Mouse (Mus musculus) bone marrow macrophage, adult 2 months (primary cell): ENCODE measurements around the gene Epgn. TPM values are rescaled to one million over a fixed set of nuclear protein-coding genes. Genes with fewer than 3 reads are reported as not detected.

Experiments used
- H3K27ac ChIP-seq: 2 replicates; pipeline ENCODE4 v1.5.1; 2012; ENCODE audit warnings: low read depth, low read length; ENCODE audit not compliant: insufficient read depth
- H3K4me1 ChIP-seq: 2 replicates; pipeline ENCODE4 v1.6.1; 2012; ENCODE audit warnings: low read length; ENCODE audit not compliant: control insufficient read depth, insufficient read depth
- H3K4me3 ChIP-seq: 2 replicates; pipeline ENCODE4 v1.5.1; 2012; ENCODE audit warnings: mild to moderate bottlenecking, low read length, moderate library complexity; ENCODE audit not compliant: insufficient read depth
- CTCF ChIP-seq: IDR thresholded peaks from 2 replicates; pipeline ENCODE4 v1.5.1; 2012; ENCODE audit warnings: low read depth, mild to moderate bottlenecking, low read length, moderate library complexity
- POLR2A ChIP-seq: IDR thresholded peaks from 2 replicates; pipeline ENCODE4 v1.6.1; 2012; ENCODE audit warnings: mild to moderate bottlenecking, low read depth, low read length, borderline replicate concordance
- polyA plus RNA-seq: library from polyadenylated mRNA; stranded (reverse); fragments of >200 nt; gene quantifications from 2 replicates; pipeline ENCODE4 v1.2.4, GENCODE M21; 2012; ENCODE audit not compliant: missing spikeins, insufficient read depth, insufficient read length

Epgn gene
- polyA plus RNA-seq, 1 experiment = not detected

DNA sequence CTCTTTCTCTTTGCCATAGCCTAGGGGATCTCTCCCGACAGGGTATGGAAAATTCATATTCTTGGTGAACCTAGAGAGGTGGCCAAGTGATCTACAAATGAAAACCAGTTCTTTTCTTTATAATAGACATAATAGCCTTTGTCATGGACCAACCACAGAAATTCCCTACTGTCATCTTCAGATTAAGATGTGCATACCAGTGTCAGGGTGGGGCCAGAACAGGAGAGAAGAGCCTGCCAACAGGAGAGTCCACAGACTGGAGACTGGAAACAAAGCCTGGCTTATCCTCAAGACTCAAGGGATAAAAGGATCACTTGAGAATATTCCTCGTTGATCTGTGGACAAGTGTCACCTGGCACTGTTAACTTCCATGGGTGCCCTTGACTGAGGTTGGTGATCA, 10.5 kb downstream of the Epgn start:
- TF ChIP-seq POLR2A (no peak), CTCF (no peak)
- no peak overlapping the region for H3K4me3 ChIP-seq
- H3K27ac ChIP-seq = no peak overlapping the region

DNA sequence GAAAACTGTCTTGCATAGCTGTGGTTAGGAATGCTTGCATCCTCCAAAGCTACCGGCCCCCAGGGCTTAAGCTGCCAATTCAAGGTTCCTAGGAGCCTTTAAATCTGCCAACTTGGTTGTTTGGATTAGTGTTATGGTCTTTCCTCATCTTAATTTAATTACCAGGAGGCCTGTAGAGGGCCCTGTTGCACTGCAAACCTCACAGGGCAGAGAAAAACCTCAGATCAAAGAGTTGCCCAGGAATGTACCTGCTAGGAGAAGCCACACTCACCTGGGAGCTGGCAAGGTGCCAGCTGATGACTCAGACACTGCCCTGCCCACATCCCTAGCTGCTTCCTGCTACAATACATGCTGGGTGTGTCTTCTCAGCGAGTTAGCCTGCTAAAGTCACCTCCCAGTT, 11.3 kb downstream of the Epgn start:
- H3K27ac ChIP-seq = no peak overlapping the region
- TF ChIP-seq CTCF (no peak), POLR2A (no peak)
- H3K4me1 ChIP-seq = peaks cover 4% of the 10 kb centered on the region; the same call in 1 of the 2 replicates
- H3K4me3 ChIP-seq = no peak overlapping the region

More for the DNA sequence above, 10.5 kb downstream of the Epgn start:
- peaks cover 4% of the 10 kb centered on the region; the same call in 1 of the 2 replicates for H3K4me1 ChIP-seq

DNA sequence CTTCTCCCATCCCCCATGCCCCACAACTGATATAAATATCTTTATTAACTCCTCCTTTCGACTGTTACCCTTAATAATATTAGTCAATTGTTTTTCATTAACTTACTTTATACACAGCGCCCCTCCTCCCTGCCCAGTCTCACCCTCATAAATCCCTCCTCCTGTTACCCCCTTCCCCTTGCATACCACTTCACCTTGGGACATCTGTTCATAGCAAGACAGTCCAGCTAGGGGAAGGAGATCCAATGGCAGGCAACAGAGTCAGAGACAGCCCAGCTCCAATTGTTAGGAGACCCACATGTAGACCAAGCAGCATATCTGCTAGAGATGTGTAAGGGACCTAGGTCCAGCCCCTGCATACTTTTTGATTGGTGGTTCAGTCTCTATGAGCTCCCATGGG, 11.7 kb downstream of the Epgn start:
- no peak for TF ChIP-seq CTCF
- no peak for TF ChIP-seq POLR2A
- no peak overlapping the region for H3K27ac ChIP-seq
- H3K4me1 ChIP-seq = peaks cover 4% of the 10 kb centered on the region; the same call in 1 of the 2 replicates
- H3K4me3 ChIP-seq = no peak overlapping the region

DNA sequence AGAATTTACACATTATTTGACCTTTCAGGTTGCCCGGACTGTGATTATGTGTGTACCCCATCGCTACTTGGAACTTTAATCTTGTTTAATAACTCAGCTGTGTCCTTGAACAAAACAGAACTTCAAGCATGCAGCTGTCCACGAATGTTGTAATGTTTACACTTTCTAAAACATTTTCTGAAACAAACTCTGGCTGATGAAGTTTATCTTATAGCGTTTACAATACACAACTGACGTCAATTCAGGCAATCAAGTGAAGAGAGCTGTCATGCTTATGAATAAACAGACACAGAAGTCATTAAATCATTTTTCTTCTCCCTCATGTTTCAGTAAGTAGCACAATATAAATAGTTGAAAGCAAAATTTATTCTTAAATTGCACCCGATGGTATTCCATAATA, 20.7 kb downstream of the Epgn start:
- Histone ChIP-seq H3K4me3 (no peak overlapping the region), H3K27ac (no peak overlapping the region), H3K4me1 (no peaks in the 10 kb centered on the region)
- TF ChIP-seq CTCF (no peak), POLR2A (no peak)

DNA sequence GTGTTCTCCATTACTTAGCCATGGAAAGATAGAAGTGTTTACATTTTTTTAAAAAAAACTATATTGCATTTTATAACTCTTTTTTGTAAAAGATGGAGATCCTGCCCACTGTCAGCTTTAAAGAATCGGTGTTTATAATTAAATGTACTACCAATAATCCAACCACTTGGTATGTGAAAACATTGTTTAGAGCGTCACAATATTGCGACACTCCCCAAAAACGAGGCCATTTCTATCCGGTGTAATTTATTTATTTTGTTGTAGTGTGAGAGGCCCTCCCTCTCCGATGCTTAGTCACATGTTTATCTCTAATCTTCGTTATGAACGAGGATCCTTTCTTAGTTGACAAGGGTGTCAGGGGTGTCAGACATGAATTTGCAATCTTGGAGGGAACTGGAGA, 21.1 kb downstream of the Epgn start:
- no peak overlapping the region for H3K27ac ChIP-seq
- no peaks in the 10 kb centered on the region for H3K4me1 ChIP-seq
- no peak for TF ChIP-seq CTCF
- TF ChIP-seq POLR2A = no peak
- H3K4me3 ChIP-seq = no peak overlapping the region

DNA sequence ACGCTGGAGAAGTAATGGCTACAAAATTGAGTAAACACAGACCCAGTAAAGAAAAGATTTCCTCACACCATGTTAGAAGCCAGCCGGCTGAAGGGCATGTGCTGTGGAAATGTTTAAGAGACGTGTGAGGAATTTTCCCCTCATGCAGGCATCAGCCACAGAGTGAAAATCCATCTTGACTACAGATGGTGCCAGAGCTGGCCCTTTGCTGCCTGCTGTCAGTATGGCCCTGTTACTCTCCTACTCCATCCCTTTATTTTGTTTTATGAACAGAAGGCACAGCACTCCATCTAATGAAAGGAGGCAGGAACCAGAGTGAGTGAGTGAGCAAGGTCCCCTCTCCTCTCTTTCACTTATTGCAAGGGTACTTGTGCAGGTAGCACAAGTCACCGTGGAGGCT, 45.1 kb downstream of the Epgn start:
- Histone ChIP-seq H3K4me1 (no peaks in the 10 kb centered on the region), H3K27ac (no peak overlapping the region), H3K4me3 (no peak overlapping the region)
- TF ChIP-seq POLR2A (no peak), CTCF (no peak)

DNA sequence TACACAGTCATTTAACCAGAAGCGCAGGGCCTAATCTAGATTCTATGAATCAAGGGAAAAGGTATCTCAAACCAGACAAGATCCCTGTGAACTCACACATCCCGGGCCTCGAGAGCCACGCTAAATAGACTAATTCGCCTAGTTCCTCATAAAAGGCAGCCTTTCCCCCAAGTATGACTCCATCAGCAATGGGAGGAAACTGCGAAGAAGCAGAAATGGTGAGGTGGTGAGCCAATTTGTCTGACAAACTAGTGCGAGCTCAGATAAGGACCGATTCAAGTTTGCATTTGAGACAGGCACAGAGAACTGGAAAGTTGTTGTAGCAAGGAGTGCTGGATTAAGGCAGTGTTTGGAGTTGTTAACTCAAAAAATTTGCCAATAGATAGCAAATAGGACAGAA, 46.4 kb downstream of the Epgn start:
- Histone ChIP-seq H3K4me3 (no peak overlapping the region), H3K4me1 (no peaks in the 10 kb centered on the region), H3K27ac (no peak overlapping the region)
- TF ChIP-seq POLR2A (no peak), CTCF (no peak)

DNA sequence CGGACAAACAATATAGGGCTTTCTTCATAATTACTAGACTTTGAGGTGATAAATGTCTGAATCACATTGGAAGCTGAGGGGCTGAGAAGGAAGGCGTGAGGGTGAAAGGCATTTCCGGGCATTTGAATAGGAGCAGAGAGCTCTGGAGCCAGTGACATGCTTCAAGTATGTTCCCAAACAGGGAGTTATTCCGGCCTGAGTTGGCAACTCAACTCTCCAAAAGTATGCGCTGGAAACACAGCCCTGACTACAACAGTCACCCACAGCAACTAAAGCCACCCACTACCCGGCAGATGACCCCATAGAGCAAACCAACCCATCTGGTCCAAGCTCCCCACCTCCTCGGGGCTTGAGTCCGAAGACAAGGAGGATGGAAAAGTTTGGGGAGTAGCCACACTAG, 46.8 kb downstream of the Epgn start:
- H3K4me3 ChIP-seq = no peak overlapping the region

DNA sequence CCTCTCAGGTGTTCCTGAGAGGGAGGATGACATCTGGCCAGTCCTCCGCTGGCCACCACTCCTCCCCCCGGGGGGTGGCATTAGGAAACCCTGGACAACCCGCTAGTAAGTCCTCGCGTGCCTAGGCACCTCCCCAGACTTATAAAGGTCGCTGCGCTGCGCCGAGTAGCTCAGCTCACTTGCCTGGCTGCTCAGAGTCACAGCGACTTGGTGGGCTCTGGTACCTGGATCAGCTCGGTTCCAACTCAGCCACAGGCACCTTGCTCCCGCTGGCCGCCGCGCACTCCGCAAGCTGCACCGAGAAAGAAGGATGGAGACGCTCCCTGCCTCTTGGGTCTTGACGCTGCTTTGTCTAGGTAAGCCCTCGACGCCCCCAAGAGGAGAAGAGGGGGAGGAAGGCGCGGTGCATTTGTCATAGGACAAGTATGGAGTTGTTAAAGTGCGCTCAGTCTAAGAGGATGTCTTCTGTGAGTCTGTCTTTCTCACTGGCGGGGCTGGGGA, 47.2 kb downstream of the Epgn start, which contains the start of gene Ereg:
Gene Ereg (plus strand): TSS at position 173 of the 501 bp plus-strand sequence.
- Histone ChIP-seq H3K4me1 (no peaks in the 10 kb centered on the region), H3K4me3 (no peak within 1 kb of the TSS), H3K27ac (no peak within 1 kb of the TSS)
- TF ChIP-seq CTCF (no peak), POLR2A (no peak)

More for the DNA sequence above, 46.8 kb downstream of the Epgn start:
- Histone ChIP-seq H3K4me1 (no peaks in the 10 kb centered on the region), H3K27ac (no peak overlapping the region)
- TF ChIP-seq CTCF (no peak), POLR2A (no peak)

DNA sequence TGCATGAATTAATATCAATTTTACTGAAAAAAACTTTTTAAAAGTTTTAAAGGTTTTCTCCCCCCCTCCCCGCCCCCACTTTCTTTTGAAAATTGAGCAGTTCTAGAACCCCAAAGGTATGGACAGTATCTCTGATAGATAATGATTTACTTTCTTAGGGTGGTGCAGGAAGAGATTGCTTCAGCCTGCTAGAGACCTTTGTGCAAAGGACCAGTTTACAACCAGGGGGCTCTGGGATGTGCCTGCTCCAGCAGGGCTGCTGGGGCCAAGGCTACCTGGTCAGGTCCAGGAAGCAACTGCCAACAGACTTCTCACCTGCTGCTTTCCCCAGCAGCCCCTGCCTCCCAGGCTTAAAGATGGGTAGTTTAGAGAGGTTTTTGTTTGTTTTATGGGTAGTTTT, 47.8 kb downstream of the Epgn start:
- no peaks in the 10 kb centered on the region for H3K4me1 ChIP-seq
- TF ChIP-seq CTCF = no peak
- TF ChIP-seq POLR2A = no peak
- H3K4me3 ChIP-seq = no peak overlapping the region
- no peak overlapping the region for H3K27ac ChIP-seq

DNA sequence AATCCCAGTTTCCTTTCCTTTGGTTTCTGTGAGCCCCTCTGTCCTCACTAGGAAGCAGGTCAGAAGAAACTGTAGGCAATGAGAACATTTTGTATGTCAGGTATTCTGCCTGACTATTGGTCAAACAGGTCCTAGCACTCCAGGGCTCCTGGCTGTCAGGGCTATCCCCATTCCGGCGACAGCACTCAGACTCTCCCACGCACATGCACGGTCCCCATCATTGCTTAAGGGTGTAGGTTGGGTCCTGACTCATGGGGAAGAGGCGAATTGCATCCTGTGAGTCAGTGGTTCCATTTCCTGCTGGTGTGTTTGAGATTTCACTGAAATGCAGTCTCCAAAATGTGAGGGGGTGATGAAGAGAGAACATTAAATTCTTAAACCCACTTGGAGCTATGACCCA, 55.8 kb downstream of the Epgn start:
- no peak for TF ChIP-seq POLR2A
- no peak for TF ChIP-seq CTCF
- peaks cover 3% of the 10 kb centered on the region; the same call in 1 of the 2 replicates for H3K4me1 ChIP-seq
- H3K4me3 ChIP-seq = no peak overlapping the region
- no peak overlapping the region for H3K27ac ChIP-seq

Other genes with a start within 250 kb of the Epgn start
- not detected in 2 replicates for gene Cxcl3, start 241.4 kb upstream of the Epgn start, polyA plus RNA-seq
- not detected in 2 replicates for gene Cxcl15, start 232.9 kb upstream of the Epgn start, polyA plus RNA-seq
- 0.59 and 1.4 TPM in 2 replicates for gene Cxcl1, start 136.2 kb upstream of the Epgn start, polyA plus RNA-seq
- gene Cxcl2, start 123.6 kb upstream of the Epgn start, polyA plus RNA-seq = 7.4 and 7.7 TPM in 2 replicates
- gene Mthfd2l, start 96.3 kb upstream of the Epgn start, polyA plus RNA-seq = 8.1 and 9.0 TPM in 2 replicates
- not detected in 2 replicates for gene Ereg, start 47.2 kb downstream of the Epgn start, polyA plus RNA-seq
- gene Areg, start 112.1 kb downstream of the Epgn start, polyA plus RNA-seq = not detected in 2 replicates